Mouse (Mus musculus) heart, postnatal 14 days (tissue): Measurements from ENCODE around the gene Dazap1. TPM values are rescaled to one million over a fixed set of nuclear protein-coding genes. Genes with fewer than 3 reads are reported as not detected.

Experiments
- DNase-seq, 2 experiments: peaks; one replicate each; pipeline ENCODE4 v3.0.0; 2021 to 2022
- intact Hi-C: fragments of 180-260 bp; cut with DNase I; formaldehyde crosslinking; loops from one replicate; pipeline ENCODE4 v1.15.1; 2025
- total RNA-seq, 2 experiments: library from RNA; stranded (reverse); gene quantifications; 2 replicates each; pipeline ENCODE4 v1.2.3; 2021

Gene Dazap1
- total RNA-seq, 2 experiments from 2014 or later = 68.2 to 76.3 TPM

DNA sequence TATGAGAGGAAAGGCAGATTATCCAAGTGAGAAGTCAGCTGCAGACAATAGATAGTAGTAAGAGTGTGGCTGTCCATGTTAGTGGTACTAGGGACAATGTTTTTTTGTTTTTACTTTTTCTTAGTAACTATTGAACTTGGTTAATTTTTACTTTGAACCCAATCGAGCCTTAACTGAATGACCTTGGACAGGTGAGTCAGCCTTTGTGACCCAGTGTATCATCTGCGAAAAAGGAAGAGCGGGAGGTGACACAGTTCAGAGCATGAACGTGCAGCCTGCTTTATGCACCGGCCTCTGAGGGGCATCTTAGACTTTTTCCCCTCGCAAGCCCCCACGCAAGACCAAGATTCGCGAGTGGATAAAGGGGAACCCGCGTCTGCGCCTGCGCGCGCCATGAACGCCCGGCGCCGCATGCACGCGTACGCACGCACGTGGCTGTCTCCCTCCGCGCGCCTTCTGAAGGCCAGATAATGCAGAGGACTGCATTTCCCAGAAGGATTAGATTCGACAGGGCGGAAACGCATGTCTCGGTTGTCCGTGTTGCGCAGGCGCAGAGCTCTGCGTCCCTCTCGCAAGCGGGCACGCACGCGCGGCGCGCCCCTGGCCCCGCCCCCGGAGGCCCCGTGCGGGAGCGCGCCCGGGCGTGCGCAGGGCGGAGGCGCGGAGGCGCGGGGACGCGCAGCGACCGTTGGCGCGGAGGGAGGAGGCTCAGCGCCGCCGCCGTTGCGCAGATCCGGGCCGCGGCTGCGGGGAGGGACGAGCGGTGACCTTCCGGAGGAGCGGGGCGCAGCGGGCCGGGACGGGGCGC is 3.3 kb downstream of the Dazap1 start:
- peak; percentile 99 to 100 for DNase-seq
- intact Hi-C loops = no loop called here

DNA sequence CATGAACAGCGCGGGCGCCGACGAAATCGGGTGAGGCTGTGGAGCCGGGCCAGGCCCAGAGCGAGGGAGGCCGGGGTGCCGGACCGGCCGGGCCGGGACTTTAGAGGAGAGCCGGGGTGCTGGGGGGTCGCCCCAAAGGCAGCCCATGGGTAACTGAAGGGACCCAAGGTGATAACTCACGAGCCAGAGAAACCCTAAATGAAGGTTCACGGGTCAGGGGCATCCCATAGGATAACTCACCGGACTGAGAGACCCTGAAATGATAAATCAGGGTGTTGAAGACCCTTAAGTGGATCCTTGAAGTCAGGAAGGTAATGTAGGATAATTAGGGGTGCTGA is 3.8 kb downstream of the Dazap1 start:
- no peak for DNase-seq
- intact Hi-C loops = no loop called here

DNA sequence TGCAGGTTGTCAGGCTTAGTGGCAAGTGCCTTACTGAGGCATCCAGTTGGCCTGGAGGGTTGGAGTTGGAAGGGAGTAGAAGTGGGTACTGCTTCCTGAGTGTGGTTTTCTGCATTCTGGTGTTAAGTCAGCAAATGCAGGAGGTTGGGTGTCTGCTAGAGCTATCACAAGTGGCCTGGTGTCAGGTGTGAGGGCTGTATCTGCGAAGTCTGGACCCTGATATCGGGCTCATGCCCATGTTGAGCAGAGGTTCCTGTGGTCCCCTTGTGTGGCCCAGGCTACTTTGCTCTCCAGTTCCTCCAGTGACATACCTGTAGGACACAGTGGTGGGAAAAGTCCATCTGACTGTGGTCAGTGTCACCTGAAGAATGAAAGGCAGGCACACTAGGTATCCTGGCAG is 8.8 kb downstream of the Dazap1 start:
- intact Hi-C loops = no loop called here
- no peak for DNase-seq

DNA sequence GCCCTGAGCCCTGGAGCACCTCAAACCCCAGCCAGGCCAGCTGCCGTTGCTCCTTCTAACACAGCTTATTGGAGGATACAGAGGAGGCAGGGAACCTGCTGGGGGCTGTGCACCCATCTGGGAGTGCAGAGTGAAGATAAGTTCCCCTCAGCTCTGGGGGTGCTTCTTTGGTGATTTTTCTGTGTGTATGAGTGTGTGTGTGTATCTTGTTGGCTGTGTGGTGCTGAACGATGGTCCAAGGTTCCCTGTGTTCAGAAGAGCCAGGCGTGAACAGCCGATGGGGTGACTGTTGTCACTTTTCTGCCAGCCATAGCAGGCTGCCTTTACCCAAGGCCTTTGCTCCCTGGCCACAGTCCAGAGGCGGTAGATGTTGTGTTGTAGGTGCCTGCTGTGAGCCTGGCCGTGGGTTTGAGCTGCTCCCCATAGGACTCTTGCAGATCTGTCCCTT is 9.5 kb downstream of the Dazap1 start:
- no peak for DNase-seq
- intact Hi-C loops = no loop called here

DNA sequence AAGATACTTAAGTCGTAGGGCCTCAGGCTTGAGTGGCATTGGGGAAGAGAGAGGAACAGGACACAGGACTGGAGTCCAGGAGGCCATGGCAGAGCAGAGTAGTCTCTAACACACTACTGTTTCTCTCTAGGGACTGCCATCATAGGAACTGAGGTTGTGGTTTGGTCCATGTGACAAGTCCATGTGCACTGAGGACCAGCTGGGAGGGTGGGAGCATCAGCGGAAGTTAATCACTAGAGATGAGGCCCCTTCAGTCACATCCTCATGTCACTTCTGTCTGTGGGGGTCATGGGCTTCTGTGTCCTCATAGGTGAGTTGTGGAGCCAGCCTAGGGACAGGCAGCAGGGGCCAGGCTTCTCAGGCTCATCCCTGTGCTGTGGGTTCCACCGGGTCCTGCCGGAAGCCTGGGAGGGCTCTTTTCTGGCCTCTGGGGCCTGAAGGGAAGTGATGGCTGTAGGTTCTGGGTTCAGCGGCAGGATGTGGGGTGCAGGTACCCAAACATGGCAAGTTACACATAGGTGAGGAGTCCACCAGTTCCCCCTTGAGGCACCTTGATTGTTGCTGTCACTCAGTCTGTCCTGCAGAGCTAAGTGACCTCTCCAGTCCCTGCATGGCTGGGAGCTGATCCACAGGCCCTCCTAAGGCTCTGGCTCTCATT is 10.0 kb downstream of the Dazap1 start:
- no peak for DNase-seq

DNA sequence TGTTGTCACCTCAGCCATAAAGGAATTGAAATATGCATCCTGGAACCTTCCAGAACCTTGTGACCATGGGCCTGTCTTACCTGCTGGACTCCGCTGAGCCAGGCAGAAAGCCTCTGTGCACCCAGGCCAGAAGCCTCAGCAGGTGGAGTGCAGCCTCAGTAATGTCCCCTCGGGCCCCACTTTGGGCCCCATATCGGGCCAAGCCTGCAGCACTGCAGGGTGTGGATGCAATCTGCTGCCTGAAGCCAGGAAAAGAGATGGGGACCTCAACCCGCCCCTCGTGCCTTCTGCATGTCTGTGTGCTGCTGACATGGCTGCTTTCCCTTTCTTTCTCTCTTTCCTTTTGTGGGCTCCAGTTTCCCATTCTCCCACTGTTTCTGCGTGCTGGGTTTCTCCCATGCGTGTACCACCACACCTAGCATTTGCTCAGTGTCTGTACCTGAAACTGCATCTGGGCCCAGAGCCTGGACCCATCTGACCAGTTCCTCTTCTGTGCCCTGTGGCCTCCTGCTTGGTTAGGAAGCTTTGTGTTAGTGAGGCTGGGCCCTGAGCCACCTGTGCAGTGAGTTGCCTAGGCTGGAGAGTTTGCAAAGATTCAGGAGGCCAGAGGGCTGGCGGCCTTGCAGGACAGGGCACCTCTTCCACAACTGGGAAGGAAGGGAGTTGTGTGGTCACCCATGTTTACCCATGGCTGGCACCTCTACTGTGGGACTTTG is 10.7 kb downstream of the Dazap1 start:
- intact Hi-C loops = no loop called here
- no peak for DNase-seq

More for the DNA sequence above, 10.0 kb downstream of the Dazap1 start:
- intact Hi-C loops = no loop called here

DNA sequence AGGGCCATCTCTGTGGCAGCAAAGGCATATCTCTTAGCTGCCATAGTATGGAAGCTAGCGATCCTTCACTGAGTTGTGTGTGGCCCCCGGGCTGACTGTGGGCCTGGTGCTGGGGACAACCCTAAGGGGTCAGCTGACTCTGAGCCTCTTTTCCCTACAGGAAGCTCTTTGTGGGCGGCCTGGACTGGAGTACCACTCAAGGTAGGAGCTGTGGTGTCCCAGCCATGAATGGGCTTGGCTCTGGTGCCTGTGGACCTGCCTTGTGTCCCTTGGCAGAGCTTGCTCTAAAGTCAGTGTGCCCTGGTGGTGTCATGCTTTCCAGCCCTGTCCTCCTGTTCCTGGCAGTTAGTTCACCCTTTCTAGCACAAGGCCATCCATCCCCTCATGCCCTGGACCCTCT is 12.6 kb downstream of the Dazap1 start:
- no peak for DNase-seq
- intact Hi-C loops = no loop called here

DNA sequence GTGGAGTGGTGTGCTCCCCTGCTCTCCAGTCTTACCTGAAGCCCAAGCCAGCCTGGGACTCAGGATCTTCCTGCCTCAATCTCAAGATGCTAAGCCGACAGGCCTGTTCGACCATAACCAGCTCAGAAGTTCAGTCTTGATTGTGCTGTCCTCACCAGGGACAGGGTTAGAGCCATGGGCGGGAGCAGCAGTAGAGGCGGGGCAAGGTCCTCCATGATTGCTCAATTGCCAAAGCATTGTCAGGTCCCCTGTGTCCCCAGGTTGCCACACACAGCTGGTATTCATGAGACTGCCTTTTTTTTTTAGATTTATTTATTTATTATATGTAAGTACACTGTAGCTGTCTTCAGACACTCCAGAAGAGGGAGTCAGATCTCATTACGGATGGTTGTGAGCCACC is 15.0 kb downstream of the Dazap1 start:
- no peak for DNase-seq
- intact Hi-C loops = no loop called here

DNA sequence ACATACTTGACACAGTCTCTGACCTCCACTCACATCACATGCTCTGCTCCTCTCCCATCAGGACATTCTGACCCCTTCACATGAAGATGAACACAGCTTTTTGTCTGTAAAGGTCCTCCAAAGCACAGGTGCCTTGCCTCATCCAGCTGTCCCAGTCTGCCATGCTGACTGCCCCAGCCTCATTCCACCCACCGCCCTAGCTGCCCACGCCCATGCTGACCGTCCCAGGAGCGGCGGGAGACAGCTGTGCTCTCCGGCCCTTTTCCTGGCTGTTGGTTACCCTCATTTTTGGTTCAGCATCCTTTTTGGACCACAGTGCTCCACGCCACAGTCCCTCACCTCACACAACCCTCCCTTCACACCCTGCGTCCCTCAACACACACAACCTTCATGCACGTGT is 17.1 kb downstream of the Dazap1 start:
- intact Hi-C loops = no loop called here
- DNase-seq = no peak

DNA sequence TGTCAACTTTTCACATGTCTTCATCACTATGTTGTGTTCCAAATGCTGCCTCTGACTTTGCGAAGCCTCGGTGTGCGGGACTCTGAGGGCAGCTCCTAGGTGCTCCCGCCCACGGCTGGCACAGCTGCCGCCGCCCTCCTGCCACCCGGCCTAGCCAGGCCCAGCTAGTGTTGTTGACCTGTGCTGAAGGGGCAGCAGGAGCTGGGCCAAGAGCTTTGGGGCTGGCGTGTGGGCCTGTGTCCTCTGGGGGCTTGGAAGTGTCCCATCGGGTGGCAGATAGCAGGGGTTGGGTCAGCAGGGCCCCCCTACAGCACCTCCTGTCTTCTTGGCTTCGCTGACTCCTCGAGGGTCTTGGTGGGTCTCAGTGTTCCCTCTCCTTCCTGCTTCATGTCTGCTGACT is 18.0 kb downstream of the Dazap1 start:
- intact Hi-C loops = no loop called here
- DNase-seq = no peak

DNA sequence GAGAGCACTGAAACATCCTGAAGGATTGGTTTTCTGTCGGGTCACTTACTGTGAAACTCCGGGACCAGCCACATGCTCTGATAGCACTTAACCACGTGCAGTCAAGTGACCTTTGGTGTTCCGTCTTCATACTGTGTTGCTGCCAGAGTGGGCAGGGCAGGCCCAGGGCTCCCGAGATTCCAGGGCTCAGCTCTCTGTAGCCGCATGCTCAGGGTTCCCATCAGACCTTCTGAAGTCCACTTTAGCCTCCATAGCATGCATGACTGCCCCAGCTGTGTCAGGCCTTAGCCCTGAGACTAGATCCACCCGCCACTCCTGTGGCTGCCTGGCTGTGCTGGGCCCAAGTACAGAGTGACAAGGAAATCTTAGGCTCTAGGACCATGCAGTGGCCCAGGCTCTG is 20.0 kb downstream of the Dazap1 start:
- peak in 1 of 2 experiments; percentile 55 for DNase-seq
- intact Hi-C loops = no loop called here

DNA sequence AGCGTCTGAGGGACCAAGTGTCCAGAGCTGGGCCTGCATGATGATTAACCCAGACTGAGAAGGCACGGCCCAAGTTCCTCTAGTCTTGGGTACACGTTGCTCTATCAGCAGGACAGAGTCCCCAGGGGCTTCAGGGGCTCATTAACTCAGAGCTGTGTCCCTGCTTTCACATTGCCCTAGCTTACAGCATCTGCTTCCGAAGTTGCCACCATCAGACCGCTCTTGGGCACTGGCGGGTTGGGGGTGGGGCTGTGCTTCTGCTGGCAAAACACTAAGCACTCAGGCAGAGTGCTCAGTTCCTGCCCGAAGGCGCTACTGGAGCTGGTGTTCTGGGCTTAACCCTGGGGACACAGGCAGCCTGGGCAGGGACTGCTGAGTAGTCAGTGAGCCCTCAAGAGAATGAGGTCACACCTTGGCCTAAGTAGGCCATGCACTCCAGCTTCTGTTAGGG is 20.7 kb downstream of the Dazap1 start:
- DNase-seq = peak; percentile 48 to 52
- intact Hi-C loops = no loop called here

DNA sequence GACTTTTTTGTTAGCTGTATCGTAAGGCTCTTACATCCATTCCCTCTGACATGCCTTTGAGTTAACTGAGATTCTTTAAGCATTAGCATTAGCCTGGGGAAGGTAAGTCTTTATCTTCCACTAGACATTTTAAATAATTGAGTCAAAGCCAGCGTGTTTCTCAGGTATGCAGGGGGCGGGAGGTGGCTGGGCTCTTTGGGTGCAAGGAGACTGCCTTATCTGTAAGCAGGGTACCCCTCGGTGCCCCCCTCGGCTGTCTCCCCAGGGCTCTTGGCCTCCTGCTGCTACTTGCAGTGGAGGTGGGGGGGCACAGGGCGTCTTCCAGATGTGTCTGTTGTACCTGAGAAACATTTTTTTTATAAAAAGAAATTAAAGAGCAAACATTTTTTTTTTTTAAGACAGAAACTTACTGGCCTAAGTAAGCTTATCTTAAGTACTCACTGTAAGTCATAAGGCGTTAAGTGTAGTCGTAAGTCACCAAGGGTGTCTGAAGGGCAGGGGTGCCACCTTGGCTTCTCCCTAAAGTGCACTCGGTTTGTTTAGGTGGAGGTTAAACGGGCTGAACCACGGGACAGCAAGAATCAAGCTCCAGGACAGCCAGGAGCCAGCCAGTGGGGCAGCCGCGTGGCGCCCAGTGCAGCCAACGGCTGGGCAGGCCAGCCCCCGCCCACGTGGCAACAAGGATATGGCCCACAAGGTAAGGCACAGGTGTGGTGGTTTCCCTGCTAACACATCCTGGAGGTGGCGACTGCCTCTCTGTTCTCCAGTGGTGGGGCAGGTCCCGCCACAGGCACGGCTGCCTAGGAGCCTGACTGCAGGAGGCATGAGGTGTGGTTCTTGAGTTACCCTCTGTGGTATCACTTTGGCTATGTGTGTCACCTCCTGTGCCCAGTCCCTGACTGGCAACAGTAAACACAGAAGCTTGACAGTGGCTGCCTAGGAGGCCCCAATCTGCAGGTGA is 21.5 kb downstream of the Dazap1 start:
- DNase-seq = no peak
- intact Hi-C loops = no loop called here

DNA sequence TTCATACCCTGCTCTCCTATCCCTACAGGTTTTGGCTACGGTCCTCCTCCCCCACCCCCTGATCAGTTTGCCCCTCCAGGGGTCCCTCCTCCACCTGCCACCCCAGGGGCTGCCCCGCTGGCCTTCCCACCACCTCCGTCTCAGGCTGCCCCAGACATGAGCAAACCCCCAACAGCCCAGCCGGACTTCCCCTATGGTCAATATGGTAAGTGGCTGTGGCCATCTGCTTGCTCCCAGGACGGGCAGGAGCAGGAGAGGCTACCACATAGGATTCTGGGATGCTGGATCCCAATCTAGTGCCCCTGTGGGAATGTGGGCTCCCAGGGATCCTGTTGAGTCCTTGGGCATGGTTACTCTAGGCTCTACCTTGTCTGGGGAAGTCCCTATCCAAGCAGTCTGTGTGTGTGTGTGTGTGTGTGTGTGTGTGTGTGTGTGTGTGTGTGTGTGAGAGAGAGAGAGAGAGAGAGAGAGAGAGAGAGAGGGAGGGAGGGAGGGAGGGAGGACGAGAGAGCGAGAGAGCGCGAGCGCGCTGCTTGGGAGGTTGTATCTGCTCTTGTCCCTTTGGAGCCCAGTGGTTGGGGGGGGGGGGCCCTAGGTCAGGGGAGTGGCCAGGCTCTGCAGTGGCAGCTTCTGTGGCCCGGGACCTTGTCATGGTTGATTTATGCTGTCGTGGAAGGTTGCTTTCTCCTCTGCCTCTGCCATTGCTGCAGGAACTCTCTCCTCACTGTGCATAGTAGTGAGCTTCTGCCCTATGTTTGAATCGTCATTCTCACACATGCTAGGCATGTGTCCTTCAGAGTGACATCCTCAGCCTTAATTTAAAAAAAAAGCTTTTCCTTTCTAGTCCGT is 24.2 kb downstream of the Dazap1 start:
- intact Hi-C loops = no loop called here

DNA sequence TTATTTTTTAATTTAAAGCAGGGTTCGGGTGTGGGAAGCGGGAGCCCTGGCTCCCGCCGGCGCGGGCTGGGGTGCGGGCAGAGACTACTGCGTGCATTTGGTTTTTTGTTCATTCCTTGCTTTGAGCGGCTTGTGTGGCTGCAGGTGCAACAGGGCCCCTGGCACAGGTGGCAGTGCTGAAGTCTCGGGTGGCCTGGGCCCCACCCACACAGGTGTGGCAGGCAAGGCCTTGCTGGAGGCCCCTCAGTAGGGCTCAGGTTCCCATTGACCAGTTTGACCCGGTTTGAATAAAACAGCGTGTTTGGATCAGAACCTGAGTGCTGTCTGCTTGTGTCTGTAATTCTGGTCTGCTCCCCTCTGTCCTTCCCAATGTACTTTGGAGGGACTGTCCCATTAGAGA is 26.8 kb downstream of the Dazap1 start:
- no peak for DNase-seq
- intact Hi-C loops = no loop called here

More for the DNA sequence above, 24.2 kb downstream of the Dazap1 start:
- DNase-seq = no peak

DNA sequence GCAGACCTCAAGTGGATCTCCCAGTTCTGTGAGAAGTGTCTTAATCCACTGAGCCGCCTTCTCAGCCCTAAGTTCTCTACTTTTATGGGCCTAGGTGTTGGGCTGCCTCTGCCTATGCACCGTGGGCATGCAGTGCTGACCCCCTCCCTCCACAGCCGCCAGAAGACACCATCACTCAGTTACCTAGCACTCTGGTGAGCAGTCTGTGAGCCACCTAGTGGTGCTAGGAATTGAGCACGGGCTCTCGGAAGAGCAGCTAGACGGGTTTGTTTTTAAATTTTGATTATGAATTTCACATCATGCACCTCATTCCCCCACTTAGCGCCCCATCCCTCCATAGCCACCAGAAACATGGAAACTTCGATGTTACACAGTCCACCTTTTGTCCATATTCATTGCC is 27.4 kb downstream of the Dazap1 start:
- intact Hi-C loops = no loop called here

DNA sequence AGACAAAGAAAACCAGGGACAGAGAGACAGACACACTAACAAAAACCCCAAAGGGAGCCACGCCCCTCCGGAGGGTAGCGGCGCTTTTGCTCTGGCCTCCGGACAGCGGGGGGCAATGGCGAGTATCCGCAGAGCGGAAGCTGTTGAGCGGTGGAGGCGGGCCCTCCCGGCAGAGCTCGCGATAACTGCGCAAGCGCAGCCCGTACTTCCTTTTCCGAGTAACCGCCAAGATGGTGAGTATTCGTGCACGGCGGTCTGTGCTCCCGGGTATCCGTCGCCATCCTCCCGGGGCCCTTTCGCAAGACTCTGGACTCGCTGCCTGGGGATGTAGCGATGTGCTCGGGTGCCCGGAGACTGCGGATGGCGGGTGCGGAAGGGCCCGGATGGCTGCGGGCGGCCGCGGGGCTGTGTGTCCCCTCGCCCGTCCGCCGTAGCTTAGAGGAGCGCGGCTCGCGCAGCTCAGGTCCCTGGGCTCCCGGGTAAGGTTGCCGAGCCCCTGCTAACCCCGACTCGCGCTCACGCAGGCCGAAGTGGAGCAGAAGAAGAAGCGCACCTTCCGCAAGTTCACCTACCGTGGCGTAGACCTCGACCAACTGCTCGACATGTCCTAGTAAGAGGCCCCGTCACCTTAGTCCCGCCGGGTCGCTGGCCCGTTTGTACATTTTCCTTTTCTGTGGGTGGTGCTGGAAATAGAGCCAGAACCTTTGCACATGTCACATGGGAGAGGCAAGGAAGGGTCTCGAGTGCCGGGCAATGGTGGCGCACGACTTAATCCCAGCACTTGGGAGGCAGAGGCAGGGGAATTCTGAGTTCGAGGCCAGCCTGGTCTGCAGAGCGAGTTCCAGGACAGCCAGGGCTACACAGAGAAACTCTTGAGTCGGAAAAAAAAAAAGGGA is 31.2 kb downstream of the Dazap1 start, which contains the start of gene Rps15:
Gene Rps15, plus strand, starts transcription at position 203 of the 896 bp plus-strand sequence.
- peak; percentile 94 to 96 for DNase-seq
- intact Hi-C loops = no loop called here

More for the DNA sequence above, 27.4 kb downstream of the Dazap1 start:
- DNase-seq = no peak

DNA sequence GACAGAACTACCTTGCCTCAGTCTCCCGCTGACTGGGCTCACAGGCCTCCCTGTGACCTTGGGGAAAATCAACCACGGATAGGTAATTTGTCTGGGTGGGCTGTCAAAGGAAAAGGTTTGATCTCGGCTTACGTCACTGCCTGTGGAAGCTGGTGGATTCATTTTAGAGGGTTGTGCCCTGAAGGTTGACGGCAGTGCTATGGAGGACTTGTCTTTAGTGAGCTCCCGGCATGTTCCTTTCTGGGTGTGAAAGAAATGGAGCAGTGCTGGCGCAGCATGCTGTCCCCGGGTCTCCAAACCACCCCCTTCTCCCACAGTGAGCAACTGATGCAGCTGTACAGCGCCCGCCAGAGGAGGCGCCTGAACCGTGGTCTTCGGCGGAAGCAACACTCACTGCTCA is 32.0 kb downstream of the Dazap1 start:
- intact Hi-C loops = no loop called here

More for the DNA sequence above, 32.0 kb downstream of the Dazap1 start:
- DNase-seq = no peak
